Mouse (Mus musculus) limb, embryonic 15.5 days (tissue): ENCODE results near the gene Mpp4. TPM values are rescaled to one million over a fixed set of nuclear protein-coding genes. Genes with fewer than 3 reads are reported as not detected.

Experiments used
- ATAC-seq: fragments of 200-750 bp; cut with Nextera tagmentation; 2 replicates; pipeline ENCODE4 v1.8.0; 2017; ENCODE audit warnings: low read depth, moderate TSS enrichment; ENCODE audit not compliant: insufficient number of reproducible peaks, low FRiP score, low TSS enrichment
- H3K27ac ChIP-seq: fragments of 300-500 bp; sonication (generic); 2 replicates; pipeline ENCODE4 v1.5.1; 2015; ENCODE audit warnings: moderate library complexity, mild to moderate bottlenecking, inconsistent platforms
- H3K27me3 ChIP-seq: fragments of 300-500 bp; sonication (generic); 2 replicates; pipeline ENCODE4 v1.6.1; 2015; ENCODE audit warnings: inconsistent platforms
- H3K36me3 ChIP-seq: fragments of 300-500 bp; sonication (generic); 2 replicates; pipeline ENCODE4 v1.6.1; 2015; ENCODE audit warnings: inconsistent platforms
- H3K4me1 ChIP-seq: fragments of 300-500 bp; sonication (generic); 2 replicates; pipeline ENCODE4 v1.6.1; 2015; ENCODE audit warnings: inconsistent platforms
- H3K4me2 ChIP-seq: fragments of 300-500 bp; sonication (generic); 2 replicates; pipeline ENCODE4 v1.6.1; 2015; ENCODE audit warnings: mild to moderate bottlenecking, inconsistent platforms
- H3K4me3 ChIP-seq: fragments of 300-500 bp; sonication (generic); 2 replicates; pipeline ENCODE4 v1.5.1; 2015; ENCODE audit warnings: mild to moderate bottlenecking, inconsistent platforms
- H3K9ac ChIP-seq: fragments of 300-500 bp; sonication (generic); 2 replicates; pipeline ENCODE4 v1.6.1; 2015; ENCODE audit warnings: inconsistent platforms
- H3K9me3 ChIP-seq: fragments of 300-500 bp; sonication (generic); 2 replicates; pipeline ENCODE4 v1.6.1; 2016; ENCODE audit warnings: inconsistent platforms
- WGBS: fragments of 180-500 bp; shearing (Covaris S2); methylation state at CpG from one replicate; pipeline ENCODE4 v1.1.7; 2015; 5-methylcytosine and 5-hydroxymethylcytosine counted together
- polyA plus RNA-seq: library from polyadenylated mRNA; unstranded; fragments of >200 nt; fragmentation: Nextera tagmentation; extraction: Ambion mirVana; gene quantifications from 2 replicates; pipeline ENCODE4 v1.2.1, GENCODE M21; 2015

Gene Mpp4
- polyA plus RNA-seq, 1 experiment from 2014 or later, result 0.18 TPM

DNA sequence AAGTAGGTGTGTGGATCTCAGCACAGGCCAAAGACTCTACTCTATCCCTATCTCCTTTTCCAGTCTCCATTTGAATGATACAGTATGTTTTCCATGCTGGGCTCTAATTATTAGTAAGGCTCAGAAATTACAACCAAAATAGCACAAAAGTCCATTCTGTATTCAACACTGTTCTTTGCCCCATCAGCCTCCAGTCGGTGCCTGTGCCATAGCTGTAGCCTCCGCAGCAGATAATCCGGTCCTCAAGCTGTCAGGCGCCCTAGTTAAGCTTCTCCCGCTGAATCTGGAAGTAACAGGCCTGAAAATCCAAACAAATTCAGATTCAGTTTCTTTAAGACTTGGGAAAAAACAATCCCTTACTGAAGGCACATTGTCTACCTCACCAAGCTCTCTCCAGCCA, 729 bp upstream of the Mpp4 start:
- Histone ChIP-seq H3K27me3 (no peaks in the 10 kb centered on the region), H3K27ac (no peak overlapping the region), H3K4me3 (no peak overlapping the region), H3K4me1 (peaks cover 11% of the 10 kb centered on the region), H3K9me3 (no peaks in the 10 kb centered on the region), H3K9ac (no peak overlapping the region), H3K36me3 (peaks cover 34% of the 10 kb centered on the region), H3K4me2 (no peak overlapping the region)
- no peak for ATAC-seq
- WGBS, result 79% methylated on average over 5 of the region's 5 CpGs

DNA sequence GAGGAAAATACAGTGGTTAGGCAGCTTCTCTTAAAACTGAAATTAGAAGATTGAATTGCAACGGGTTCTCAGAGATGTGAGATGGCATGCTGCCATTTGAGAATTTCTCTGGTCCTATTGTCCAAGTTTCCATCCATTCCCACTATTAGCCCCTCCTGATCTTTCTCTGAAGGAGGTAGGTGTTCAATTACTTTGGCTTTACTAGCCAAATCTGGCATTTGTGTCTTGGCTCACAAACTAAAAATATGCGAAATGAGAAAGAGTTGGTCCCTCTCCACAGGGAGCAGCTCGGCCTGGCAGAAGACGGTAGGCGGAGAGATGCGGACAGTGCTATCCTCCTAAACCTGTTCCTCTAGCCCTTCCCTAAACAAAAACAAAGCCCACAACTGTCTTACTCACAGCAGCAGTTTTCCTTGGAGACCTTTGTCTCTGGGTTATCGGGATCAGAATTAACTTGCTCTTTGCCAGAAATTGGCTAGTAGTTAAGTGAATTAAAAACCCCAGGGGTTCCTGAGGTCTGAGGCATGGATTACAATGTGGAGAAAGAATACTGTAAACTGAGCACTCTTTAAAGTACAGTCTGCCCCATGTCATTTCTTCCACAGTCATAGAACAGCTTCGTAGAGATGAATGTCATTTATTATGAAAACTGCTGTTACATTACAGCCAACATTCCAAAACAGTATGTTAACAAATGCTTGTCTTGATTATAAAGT, 722 bp downstream of the Mpp4 start:
- no peak overlapping the region for H3K4me2 ChIP-seq
- H3K9ac ChIP-seq, result no peak overlapping the region
- peaks cover 11% of the 10 kb centered on the region for H3K4me1 ChIP-seq
- H3K27ac ChIP-seq, result peak overlapping the region; percentile 72
- no peak; the same call in 1 of the 2 replicates for ATAC-seq
- H3K9me3 ChIP-seq, result no peaks in the 10 kb centered on the region
- H3K36me3 ChIP-seq, result peaks cover 26% of the 10 kb centered on the region
- no peaks in the 10 kb centered on the region for H3K27me3 ChIP-seq
- WGBS, result 52% methylated on average over 8 of the region's 8 CpGs
- H3K4me3 ChIP-seq, result no peak overlapping the region

DNA sequence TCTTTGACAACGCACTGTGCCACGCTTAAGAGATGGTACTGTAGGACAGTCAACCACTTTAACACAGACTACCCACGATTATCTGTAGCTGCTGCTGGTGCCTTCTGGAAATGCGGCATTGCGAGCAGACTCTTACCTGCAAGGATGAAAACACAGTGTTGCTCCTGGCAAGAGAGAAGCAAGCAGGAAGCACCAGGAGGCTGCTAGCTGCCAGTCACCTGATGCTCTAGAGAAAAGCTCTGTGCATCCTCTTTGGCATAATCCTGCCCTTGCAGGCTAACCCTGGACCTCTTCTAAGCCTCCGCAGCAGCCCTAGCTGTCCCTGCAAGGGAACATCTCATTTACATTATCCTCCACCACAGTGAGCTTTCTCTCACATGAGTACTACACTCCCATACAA, 1.8 kb downstream of the Mpp4 start:
- Histone ChIP-seq H3K4me2 (no peak overlapping the region), H3K9me3 (no peaks in the 10 kb centered on the region), H3K36me3 (peaks cover 16% of the 10 kb centered on the region), H3K4me3 (no peak overlapping the region), H3K9ac (no peak overlapping the region), H3K27ac (peak overlapping the region; percentile 71), H3K4me1 (peaks cover 11% of the 10 kb centered on the region), H3K27me3 (no peaks in the 10 kb centered on the region)
- 81% methylated on average over 6 of the region's 6 CpGs for WGBS
- no peak for ATAC-seq

DNA sequence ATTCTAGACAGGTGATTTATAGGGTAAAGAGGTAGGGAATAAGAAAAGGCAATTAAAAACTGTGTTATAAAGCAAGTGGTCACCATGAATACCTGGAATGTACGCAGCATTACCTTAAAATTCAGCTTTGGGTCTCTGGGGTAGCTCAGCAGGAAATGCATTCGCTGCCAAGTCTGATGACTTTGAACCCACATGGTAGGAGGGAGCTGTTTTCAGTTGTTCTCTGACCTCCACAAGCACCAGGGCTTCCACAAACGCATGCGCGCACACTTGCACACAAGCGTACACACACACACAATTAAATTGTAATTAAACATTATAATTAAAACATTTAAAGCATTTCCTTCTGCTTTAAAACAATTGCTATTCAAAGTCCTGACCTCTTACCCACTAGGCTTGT, 2.3 kb downstream of the Mpp4 start:
- H3K9ac ChIP-seq, result no peak overlapping the region
- no peak for ATAC-seq
- WGBS, result 75% methylated on average over 6 of the region's 6 CpGs
- H3K27ac ChIP-seq, result no peak overlapping the region
- H3K4me2 ChIP-seq, result no peak overlapping the region
- no peak overlapping the region for H3K4me3 ChIP-seq
- no peaks in the 10 kb centered on the region for H3K9me3 ChIP-seq
- peaks cover 11% of the 10 kb centered on the region; the same call in 1 of the 2 replicates for H3K36me3 ChIP-seq
- H3K4me1 ChIP-seq, result peaks cover 11% of the 10 kb centered on the region
- no peaks in the 10 kb centered on the region for H3K27me3 ChIP-seq

DNA sequence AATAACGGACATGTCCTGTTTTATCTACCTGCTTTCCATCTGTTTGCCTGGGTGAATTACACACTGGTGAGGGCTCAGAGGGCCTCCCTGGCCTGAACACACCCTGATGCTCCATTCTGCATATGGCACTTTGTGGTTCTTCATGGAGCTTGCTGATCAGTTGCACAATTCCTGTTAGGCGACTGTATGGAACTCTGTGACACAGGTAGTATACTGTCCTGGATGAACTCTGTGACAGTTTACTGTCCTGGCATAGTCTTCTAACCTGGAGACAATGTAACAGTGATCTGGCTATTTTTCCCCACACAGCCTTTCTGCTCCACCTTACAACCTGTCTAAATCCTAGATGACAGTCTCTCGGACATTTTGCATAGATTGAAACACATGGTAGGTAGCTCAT, 4.1 kb downstream of the Mpp4 start:
- Histone ChIP-seq H3K4me3 (no peak overlapping the region), H3K9me3 (no peaks in the 10 kb centered on the region), H3K9ac (no peak overlapping the region), H3K27me3 (no peaks in the 10 kb centered on the region), H3K4me1 (peaks cover 11% of the 10 kb centered on the region), H3K4me2 (no peak overlapping the region), H3K36me3 (peaks cover 8% of the 10 kb centered on the region; the same call in 1 of the 2 replicates), H3K27ac (no peak overlapping the region)
- no peak for ATAC-seq
- 86% methylated on average over 3 of the region's 3 CpGs for WGBS

DNA sequence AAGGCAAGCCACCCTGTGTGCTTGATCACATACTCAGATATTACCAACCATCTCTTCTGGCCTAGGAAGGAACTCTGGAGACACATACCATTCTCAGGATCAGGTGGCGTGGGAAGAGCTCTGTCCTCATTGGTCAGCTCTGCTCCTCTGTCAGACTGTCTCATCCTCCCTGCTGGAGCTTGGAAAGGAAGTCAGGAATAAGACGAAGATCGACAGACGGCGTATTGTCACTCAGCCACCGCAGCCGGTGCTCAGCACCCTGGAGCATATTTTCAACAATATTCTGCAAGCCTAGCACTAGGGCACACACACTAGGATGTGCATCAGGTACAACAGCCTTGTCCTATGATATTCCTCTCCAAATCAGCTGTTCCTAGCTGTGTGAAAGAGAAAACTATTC, 4.7 kb downstream of the Mpp4 start:
- Histone ChIP-seq H3K27ac (no peak overlapping the region), H3K36me3 (0 out of 2 replicates have a peak, but pooled peaks cover 5% of the 10 kb centered on the region), H3K4me3 (no peak overlapping the region), H3K9me3 (no peaks in the 10 kb centered on the region), H3K4me1 (peaks cover 11% of the 10 kb centered on the region), H3K4me2 (no peak overlapping the region), H3K27me3 (no peaks in the 10 kb centered on the region), H3K9ac (no peak overlapping the region)
- no peak for ATAC-seq
- WGBS, result 82% methylated on average over 7 of the region's 7 CpGs

DNA sequence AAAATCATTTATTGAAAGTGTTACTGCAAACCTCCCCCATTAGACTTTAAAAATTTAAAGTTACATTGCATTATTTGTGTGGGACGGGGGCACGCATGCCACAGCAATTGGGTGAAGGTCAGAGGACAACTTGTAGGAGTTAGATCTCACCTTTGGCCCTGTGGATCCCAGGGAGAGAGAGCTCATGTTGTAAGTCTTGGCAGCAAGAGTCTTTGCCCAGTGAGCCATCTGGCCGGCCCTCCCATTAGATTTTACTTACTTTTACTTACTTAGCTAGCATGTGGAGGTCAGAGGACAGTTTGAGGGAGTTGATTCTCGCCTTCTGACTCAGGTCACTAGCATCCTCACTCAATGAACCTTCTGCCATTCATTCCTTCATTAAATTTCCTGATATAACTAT, 5.3 kb downstream of the Mpp4 start:
- H3K4me2 ChIP-seq, result no peak overlapping the region
- ATAC-seq, result no peak
- H3K4me3 ChIP-seq, result no peak overlapping the region
- H3K27me3 ChIP-seq, result no peaks in the 10 kb centered on the region
- no peaks in the 10 kb centered on the region for H3K36me3 ChIP-seq
- peaks cover 5% of the 10 kb centered on the region; the same call in 1 of the 2 replicates for H3K4me1 ChIP-seq
- H3K27ac ChIP-seq, result no peak overlapping the region
- H3K9ac ChIP-seq, result no peak overlapping the region
- 79% methylated on average over 4 of the region's 4 CpGs for WGBS
- H3K9me3 ChIP-seq, result no peaks in the 10 kb centered on the region

DNA sequence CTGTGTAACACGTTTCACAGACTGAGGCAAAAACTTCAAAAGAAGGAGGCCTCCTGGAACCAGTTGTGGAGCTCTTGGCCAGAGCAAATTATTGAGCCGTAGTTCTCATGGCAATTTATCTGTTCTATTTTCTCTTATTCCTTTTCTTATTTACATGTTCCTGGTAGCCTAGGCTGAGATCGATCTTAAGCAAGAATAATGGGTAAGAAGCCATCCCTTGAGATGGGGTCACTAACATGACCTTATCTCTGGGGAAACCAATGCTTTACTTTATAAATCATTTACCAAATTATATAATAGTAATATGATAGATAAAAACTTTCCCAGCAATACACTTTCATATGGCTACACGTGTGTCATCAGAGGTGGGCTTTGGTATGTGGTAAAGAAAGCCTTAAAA, 10.8 kb downstream of the Mpp4 start:
- Histone ChIP-seq H3K9ac (no peak overlapping the region), H3K27me3 (no peaks in the 10 kb centered on the region), H3K4me3 (no peak overlapping the region), H3K4me1 (no peaks in the 10 kb centered on the region), H3K27ac (no peak overlapping the region), H3K9me3 (no peaks in the 10 kb centered on the region), H3K4me2 (no peak overlapping the region), H3K36me3 (no peaks in the 10 kb centered on the region)
- 69% methylated on average over 4 of the region's 4 CpGs for WGBS
- no peak for ATAC-seq

DNA sequence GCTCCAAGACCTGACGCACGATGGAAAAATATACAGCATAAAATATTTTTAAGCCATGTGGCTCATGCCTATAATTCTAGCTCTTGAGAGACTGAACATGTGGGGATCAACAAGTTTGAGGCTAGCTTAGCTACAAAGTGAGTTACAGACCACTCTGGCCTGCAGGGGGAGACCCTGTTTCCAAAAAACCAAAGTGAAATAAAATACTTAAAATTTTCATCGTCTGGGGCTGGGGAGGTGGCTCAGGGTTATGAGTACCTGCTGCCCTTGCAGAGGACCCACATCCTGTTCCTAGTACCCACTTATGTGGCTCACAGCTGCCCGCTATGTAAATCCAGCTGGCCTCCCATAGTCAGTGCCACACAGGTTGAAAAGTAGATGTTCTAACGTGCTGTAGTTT, 12.6 kb downstream of the Mpp4 start:
- H3K9ac ChIP-seq, result no peak overlapping the region
- WGBS, result 64% methylated on average over 5 of the region's 5 CpGs
- ATAC-seq, result no peak

DNA sequence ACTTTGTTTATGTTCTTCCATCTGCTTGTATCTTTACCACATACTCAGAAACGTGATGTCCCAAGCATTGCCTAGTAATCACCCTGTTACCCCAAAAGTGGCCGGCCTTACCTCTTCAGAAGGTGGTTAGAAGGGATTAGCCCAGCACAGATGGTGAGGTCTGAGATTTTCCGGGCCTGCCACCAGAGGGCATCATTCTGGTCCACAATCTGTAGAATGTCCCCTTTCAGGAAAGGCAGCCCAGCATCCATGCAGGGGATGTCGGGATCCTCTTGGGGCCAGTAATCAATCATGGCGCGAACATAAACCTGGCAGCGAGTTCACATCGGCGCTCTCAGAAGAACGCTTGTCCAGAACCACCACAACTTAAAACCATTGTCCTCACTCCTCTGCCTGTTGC, 18.6 kb downstream of the Mpp4 start:
- Histone ChIP-seq H3K27me3 (no peaks in the 10 kb centered on the region), H3K4me2 (no peak overlapping the region), H3K9me3 (no peaks in the 10 kb centered on the region), H3K36me3 (no peaks in the 10 kb centered on the region), H3K4me1 (no peaks in the 10 kb centered on the region), H3K4me3 (no peak overlapping the region), H3K27ac (no peak overlapping the region), H3K9ac (no peak overlapping the region)
- WGBS, result 70% methylated on average over 10 of the region's 10 CpGs
- no peak for ATAC-seq

More for the DNA sequence above, 12.6 kb downstream of the Mpp4 start:
- Histone ChIP-seq H3K9me3 (no peaks in the 10 kb centered on the region), H3K4me1 (no peaks in the 10 kb centered on the region), H3K4me2 (no peak overlapping the region), H3K36me3 (no peaks in the 10 kb centered on the region), H3K4me3 (no peak overlapping the region), H3K27ac (no peak overlapping the region), H3K27me3 (no peaks in the 10 kb centered on the region)

DNA sequence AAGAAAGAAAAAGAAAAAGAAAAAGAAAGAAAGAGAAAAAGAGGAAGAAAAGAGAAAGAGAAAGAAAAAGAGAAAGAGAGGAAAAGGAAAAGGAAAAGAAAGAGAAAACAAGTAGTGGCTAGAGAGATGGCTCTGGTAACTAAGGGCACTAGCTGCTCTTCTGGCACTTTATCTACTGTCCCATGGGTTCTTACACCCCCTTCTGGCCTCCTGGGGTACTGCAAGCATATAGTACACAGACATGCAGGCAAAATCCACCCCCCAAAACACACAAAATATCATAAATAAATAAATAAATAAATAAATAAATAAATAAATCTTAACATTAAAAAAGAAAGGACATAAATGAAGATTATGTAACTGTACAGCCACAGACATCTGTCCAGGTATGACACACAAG, 20.4 kb downstream of the Mpp4 start:
- H3K27ac ChIP-seq, result no peak overlapping the region
- no peaks in the 10 kb centered on the region for H3K4me1 ChIP-seq
- ATAC-seq, result no peak
- no peaks in the 10 kb centered on the region for H3K36me3 ChIP-seq
- no peak overlapping the region for H3K4me2 ChIP-seq
- H3K9me3 ChIP-seq, result no peaks in the 10 kb centered on the region
- no peak overlapping the region for H3K4me3 ChIP-seq
- H3K27me3 ChIP-seq, result no peaks in the 10 kb centered on the region
- no peak overlapping the region for H3K9ac ChIP-seq

DNA sequence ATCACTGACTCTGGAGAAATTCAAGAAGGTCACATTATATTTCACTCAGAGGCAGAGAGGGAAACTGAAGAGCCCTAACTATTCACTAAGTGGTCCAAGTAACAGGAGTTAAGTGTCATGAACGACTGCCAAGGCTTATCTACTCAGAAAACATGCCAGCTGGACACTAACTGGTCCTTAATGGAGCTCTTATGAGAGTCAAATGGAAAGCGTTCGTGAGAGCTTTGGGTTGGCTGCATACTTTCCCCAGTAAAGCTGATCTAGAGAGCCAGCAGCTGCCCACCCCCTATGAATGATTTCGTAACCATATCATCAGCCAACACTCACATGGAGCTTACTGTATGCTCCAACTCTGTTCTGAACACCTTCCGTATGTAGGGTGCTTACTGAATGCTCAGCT, 28.8 kb downstream of the Mpp4 start:
- Histone ChIP-seq H3K9me3 (no peaks in the 10 kb centered on the region), H3K4me2 (no peak overlapping the region), H3K36me3 (no peaks in the 10 kb centered on the region), H3K27me3 (no peaks in the 10 kb centered on the region), H3K4me3 (no peak overlapping the region), H3K27ac (no peak overlapping the region), H3K4me1 (no peaks in the 10 kb centered on the region), H3K9ac (no peak overlapping the region)
- WGBS, result 68% methylated on average over 5 of the region's 5 CpGs
- ATAC-seq, result no peak

DNA sequence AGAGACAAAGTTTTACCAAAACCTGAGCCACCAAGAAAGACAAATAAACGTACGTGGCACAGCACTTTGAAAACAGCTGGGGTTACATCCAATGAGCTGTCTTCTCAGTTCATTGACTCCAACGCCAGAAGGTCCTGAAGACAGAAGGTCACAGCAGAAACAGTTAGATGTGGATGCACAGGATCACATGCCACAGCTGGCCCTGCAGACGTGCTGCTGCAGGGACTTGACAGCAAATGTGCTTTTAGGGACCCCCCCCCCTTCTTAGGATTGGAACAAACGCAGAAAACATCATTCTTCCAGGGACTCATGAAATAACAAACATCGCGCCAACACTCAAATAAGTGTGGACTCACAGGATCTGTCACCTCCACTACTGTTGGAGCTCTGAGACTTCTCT, 34.3 kb downstream of the Mpp4 start:
- Histone ChIP-seq H3K27ac (no peak overlapping the region), H3K27me3 (no peaks in the 10 kb centered on the region), H3K4me3 (no peak overlapping the region), H3K9me3 (no peaks in the 10 kb centered on the region), H3K4me2 (no peak overlapping the region), H3K9ac (no peak overlapping the region), H3K4me1 (no peaks in the 10 kb centered on the region), H3K36me3 (no peaks in the 10 kb centered on the region)
- 67% methylated on average over 7 of the region's 7 CpGs for WGBS
- no peak for ATAC-seq
